Mouse (Mus musculus) lung, embryonic 16.5 days (tissue): Measurements from ENCODE around the gene Ltbr. TPM values are rescaled to one million over a fixed set of nuclear protein-coding genes. Genes with fewer than 3 reads are reported as not detected.
"Not testable (repeated sequence)": the region's sequence is repeated elsewhere in the genome, so short reads cannot be mapped to it uniquely, and the experiment has no call there.

ENCODE experiments used
- ATAC-seq: fragments of 200-750 bp; cut with Nextera tagmentation; 2 replicates; pipeline ENCODE4 v1.8.0; 2017; ENCODE audit warnings: low read depth, mild to moderate bottlenecking, moderate library complexity
- H3K27ac ChIP-seq: fragments of 300-500 bp; sonication (generic); 2 replicates; pipeline ENCODE4 v1.5.1; 2014; ENCODE audit warnings: mild to moderate bottlenecking, control low read depth, low read length
- H3K27me3 ChIP-seq: fragments of 300-500 bp; sonication (generic); 2 replicates; pipeline ENCODE4 v1.6.1; 2014; ENCODE audit warnings: low read depth, low read length, mixed read lengths; ENCODE audit not compliant: control insufficient read depth, insufficient read depth
- H3K36me3 ChIP-seq: fragments of 300-500 bp; sonication (generic); 2 replicates; pipeline ENCODE4 v1.6.1; 2014; ENCODE audit warnings: low read length; ENCODE audit not compliant: control insufficient read depth, insufficient read depth
- H3K4me1 ChIP-seq: fragments of 300-500 bp; sonication (generic); replicated peaks from 2 replicates; pipeline ENCODE4 v1.6.1; 2014; ENCODE audit warnings: low read length, mixed read lengths; ENCODE audit not compliant: control insufficient read depth, insufficient read depth
- H3K4me2 ChIP-seq: fragments of 300-500 bp; sonication (generic); 2 replicates; pipeline ENCODE4 v1.6.1; 2014; ENCODE audit warnings: low read depth, low read length, control low read depth
- H3K4me3 ChIP-seq: fragments of 300-500 bp; sonication (generic); 2 replicates; pipeline ENCODE4 v1.5.1; 2014; ENCODE audit warnings: mild to moderate bottlenecking, low read length, control low read depth
- H3K9ac ChIP-seq: fragments of 300-500 bp; sonication (generic); 2 replicates; pipeline ENCODE4 v1.6.1; 2014; ENCODE audit warnings: low read length, control low read depth
- H3K9me3 ChIP-seq: fragments of 300-500 bp; sonication (generic); 2 replicates; pipeline ENCODE4 v1.6.1; 2016; ENCODE audit warnings: low read length; ENCODE audit not compliant: control insufficient read depth
- WGBS: fragments of 180-500 bp; shearing (Covaris S2); extraction: QIAGEN DNeasy Blood & Tissue Kit; methylation state at CpG from one replicate; pipeline ENCODE4 v1.1.7; 2014; 5-methylcytosine and 5-hydroxymethylcytosine counted together
- polyA plus RNA-seq: library from polyadenylated mRNA; unstranded; fragments of >200 nt; fragmentation: Nextera tagmentation; extraction: Ambion mirVana; gene quantifications from 2 replicates; pipeline ENCODE4 v1.2.1, GENCODE M21; 2015

The Ltbr gene
- polyA plus RNA-seq, 1 experiment from 2014 or later: 91.1 TPM

DNA sequence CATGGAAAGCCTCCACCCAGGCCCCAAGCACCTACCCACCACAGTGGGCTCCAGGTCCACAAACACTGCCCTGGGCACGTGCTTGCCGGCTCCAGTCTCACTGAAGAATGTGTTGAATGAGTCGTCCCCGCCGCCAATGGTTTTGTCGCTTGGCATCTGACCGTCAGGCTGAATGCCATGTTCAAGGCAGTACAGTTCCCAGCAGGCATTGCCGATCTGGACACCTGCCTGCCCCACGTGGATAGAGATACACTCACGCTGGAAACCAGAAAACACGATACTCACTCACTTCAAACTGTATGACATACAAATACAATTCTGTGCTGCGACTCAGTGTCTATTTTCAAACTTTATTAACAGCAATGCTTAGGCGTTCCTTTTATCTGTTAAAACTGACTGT lies 31.0 kb downstream of the Ltbr start:
- H3K27me3 ChIP-seq, H3K36me3 ChIP-seq, H3K9me3 ChIP-seq, H3K4me2 ChIP-seq, H3K9ac ChIP-seq, H3K27ac ChIP-seq, ATAC-seq, H3K4me1 ChIP-seq, H3K4me3 ChIP-seq: not testable (repeated sequence)
- 88% methylated on average over 13 of the region's 13 CpGs for WGBS

DNA sequence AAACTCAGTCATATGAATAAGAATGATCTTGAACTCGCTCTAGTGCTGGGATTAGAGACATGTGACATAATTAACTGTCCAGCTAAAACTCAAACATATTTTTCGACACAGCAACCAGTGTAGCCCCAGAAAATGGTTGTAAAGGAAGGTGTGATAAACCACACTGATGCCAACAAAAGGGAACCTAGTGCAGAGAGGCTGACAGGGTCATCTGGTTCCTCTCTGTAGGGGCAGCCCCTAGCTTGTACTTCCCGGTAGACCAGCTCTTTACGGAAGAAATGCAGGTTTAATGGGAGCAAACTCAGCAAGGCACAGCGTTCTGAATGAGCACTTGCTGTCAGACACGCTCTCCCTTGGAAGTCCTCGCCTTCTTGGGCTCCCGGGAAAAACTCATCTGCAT lies 34.0 kb downstream of the Ltbr start:
- 59% methylated on average over 8 of the region's 8 CpGs for WGBS
- Histone ChIP-seq H3K9ac (no peak overlapping the region), H3K4me1 (no peaks in the 10 kb centered on the region), H3K27ac (no peak overlapping the region), H3K36me3 (no peaks in the 10 kb centered on the region), H3K4me3 (no peak overlapping the region), H3K9me3 (0 out of 2 replicates have a peak, but pooled peaks cover under 1% of the 10 kb centered on the region), H3K4me2 (no peak overlapping the region), H3K27me3 (no peaks in the 10 kb centered on the region)
- no peak for ATAC-seq

DNA sequence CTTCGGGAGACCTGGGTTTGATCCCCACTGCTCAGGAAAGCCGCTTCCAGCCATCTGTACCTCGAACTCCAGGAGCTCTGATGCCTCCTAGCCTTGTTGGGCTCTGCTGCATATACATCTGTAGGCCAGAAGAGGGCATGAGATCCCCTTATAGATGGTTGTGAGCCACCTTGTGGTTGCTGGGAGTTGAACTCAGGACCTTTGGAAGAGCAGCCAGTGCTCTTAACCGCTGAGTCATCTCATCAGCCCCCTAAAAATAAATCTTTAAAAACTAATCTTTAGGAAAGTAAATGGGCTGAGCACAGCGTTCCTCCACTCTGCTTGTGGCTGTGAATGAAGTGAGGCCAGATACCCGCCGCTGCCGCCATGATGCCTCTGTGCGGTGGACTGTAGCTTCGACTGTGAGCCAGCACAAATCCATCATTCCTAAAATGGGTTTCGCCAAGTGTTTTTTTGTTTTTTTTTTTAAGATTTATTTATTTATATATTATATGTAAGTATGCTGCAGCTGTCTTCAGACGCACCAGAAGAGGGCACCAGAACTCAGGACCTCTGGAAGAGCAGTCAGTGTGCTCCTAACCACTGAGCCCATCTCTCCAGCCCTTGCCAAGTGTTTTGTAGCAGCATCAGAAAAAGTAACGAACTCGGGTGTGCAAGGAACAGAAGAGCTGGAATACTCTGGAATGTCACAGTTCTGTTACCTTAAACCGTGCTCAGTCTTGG lies 38.7 kb downstream of the Ltbr start:
- 44% methylated on average over 15 of the region's 15 CpGs for WGBS
- Histone ChIP-seq H3K27me3 (no peaks in the 10 kb centered on the region), H3K4me2 (no peak overlapping the region), H3K27ac (no peak overlapping the region), H3K36me3 (no peaks in the 10 kb centered on the region), H3K4me1 (peaks cover 6% of the 10 kb centered on the region; the same call in 1 of the 2 replicates), H3K9me3 (no peaks in the 10 kb centered on the region), H3K4me3 (no peak overlapping the region), H3K9ac (no peak overlapping the region)
- no peak for ATAC-seq

DNA sequence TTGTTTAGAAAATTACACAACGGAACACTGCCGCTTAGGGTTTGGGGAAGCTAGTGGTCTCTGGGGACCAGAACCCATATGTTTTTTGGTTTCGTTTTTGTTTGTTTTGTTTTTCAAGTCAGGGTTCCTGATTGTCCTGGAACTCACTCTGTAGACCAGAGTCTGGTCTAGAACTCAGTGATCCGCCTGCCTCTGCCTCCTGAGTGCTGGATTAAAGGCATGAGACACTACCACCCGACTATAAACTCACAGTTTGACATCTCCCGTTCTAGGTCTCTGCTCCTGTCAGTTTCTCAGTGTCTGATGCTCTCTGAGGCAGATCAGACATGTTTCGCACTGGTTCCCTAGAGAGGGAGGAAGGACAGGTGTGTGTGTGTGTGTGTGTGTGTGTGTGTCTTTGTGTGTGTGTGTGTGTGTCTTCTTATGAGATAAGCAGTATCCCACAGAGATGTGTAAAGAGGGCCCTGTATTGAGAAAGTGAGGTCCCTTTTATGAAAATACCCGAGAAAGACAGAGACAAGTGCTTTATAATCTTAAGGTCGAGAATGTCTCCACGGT lies 41.4 kb downstream of the Ltbr start:
- H3K9ac ChIP-seq: no peak overlapping the region
- H3K36me3 ChIP-seq: no peaks in the 10 kb centered on the region
- no peak overlapping the region for H3K4me3 ChIP-seq
- no peaks in the 10 kb centered on the region for H3K9me3 ChIP-seq
- H3K27me3 ChIP-seq: no peaks in the 10 kb centered on the region
- 63% methylated on average over 10 of the region's 10 CpGs for WGBS
- H3K4me1 ChIP-seq: peaks cover 6% of the 10 kb centered on the region; the same call in 1 of the 2 replicates
- no peak overlapping the region for H3K27ac ChIP-seq
- no peak for ATAC-seq
- no peak overlapping the region for H3K4me2 ChIP-seq

DNA sequence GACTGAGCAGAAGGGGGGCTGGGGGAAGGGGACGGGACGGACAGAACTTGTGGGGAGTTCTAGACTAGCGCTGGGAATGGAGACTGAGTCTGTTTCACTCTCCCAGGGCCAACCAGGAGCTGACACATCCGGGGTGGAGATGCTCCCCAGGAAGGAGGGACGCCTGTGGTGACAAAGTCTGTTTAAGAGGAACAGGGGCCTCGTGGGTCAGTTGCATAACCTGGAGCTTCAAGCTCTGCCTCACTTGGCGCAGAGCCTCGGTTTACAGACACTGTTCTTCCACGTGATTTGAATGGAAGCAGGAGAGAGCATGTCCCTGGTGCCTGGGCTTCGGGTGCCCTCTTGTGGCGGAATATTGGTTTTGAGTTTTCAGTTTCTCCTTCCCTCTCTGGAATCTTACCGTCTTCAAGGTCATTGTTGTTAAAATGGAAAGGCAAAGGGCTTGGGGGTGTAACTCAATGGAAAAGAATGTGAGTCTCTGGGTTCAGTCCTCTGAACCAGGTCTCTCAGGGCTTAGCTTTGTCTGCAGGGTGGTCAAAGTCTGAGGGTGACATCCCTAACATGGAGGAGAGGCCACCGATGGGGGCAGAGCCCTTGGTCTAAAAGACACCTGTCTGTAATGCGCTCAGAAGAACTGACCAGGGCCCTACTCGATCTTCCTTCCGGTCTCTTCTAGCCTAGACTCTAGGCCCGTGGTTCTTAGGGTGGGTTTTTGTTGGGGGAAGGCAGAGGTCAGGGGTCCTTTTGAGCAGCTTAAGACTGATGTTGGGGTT lies 42.0 kb downstream of the Ltbr start:
- Histone ChIP-seq H3K4me3 (peak overlapping the region; percentile 32), H3K4me1 (peaks cover 6% of the 10 kb centered on the region; the same call in 1 of the 2 replicates), H3K36me3 (no peaks in the 10 kb centered on the region), H3K27ac (no peak overlapping the region; the same call in 1 of the 2 replicates), H3K9me3 (no peaks in the 10 kb centered on the region), H3K9ac (peak overlapping the region; percentile 55), H3K4me2 (peak overlapping the region; percentile 58), H3K27me3 (no peaks in the 10 kb centered on the region)
- peak; percentile 95 for ATAC-seq
- 14% methylated on average over 17 of the region's 17 CpGs for WGBS

DNA sequence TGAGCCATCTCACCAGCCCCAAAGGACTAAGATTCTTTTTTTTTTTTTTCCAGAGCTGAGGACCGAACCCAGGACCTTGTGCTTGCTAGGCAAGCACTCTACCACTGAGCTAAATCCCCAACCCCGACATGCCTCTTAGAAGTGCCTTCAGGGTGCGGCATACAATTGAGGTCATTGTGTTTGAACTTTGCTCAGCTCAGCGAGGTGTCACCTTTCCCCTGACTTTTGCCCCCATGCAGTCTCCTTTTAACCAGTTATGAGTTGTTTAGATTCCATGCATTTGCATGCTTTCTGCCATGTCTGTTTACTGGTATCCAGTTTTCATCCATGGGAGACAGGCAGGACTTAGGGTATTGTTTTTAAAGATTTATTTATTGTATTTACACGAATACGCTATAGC lies 44.9 kb downstream of the Ltbr start:
- H3K4me1 ChIP-seq: peaks cover 6% of the 10 kb centered on the region; the same call in 1 of the 2 replicates
- H3K27ac ChIP-seq: no peak overlapping the region
- no peak overlapping the region for H3K4me3 ChIP-seq
- H3K9ac ChIP-seq: no peak overlapping the region
- H3K9me3 ChIP-seq: no peaks in the 10 kb centered on the region
- no peaks in the 10 kb centered on the region for H3K36me3 ChIP-seq
- WGBS: 46% methylated on average over 6 of the region's 6 CpGs
- H3K27me3 ChIP-seq: no peaks in the 10 kb centered on the region
- no peak for ATAC-seq
- no peak overlapping the region for H3K4me2 ChIP-seq

DNA sequence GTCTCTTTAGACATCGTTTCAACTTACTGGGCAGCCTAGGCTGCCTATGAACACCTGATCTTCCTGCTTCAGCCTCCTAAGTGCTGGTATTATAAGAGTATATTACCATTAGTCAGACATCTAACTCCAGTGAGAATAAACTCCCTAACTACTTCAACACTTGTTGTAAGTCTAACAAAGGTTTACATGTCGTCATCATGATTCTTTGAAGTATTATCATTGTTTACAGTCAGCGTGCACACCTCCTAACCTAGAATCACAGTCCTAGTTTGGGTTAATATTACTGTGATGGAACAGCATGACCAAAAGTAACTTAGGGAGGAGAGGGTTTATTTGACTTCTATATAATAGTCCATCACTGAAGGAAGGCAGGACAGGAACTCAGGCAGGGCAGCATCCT lies 46.2 kb downstream of the Ltbr start:
- no peaks in the 10 kb centered on the region for H3K9me3 ChIP-seq
- H3K4me1 ChIP-seq: peaks cover 6% of the 10 kb centered on the region; the same call in 1 of the 2 replicates
- no peak overlapping the region for H3K4me2 ChIP-seq
- ATAC-seq: no peak
- no peak overlapping the region for H3K27ac ChIP-seq
- no peaks in the 10 kb centered on the region for H3K27me3 ChIP-seq
- 62% methylated on average over 3 of the region's 3 CpGs for WGBS
- no peak overlapping the region for H3K4me3 ChIP-seq
- H3K36me3 ChIP-seq: no peaks in the 10 kb centered on the region
- no peak overlapping the region for H3K9ac ChIP-seq

DNA sequence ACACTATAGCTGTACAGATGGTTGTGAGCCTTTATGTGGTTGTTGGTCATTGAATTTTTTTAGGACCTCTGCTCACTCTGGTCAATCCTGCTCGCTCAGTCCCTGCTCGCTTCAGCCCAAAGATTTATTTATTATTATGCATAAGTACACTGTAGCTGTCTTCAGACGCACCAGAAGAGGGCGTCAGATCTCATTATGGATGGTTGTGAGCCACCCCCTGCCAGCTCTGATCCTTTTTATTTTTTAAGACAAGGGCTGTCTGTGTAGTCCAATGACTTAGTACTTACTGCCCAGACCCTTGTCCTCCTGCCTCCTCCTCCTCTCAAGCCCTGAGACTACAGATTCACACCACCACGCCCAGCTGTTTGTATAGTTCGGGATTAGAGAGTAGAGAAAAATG lies 47.1 kb downstream of the Ltbr start:
- 57% methylated on average over 6 of the region's 6 CpGs for WGBS
- H3K4me3 ChIP-seq, H3K9me3 ChIP-seq, H3K36me3 ChIP-seq, H3K27me3 ChIP-seq, ATAC-seq, H3K4me2 ChIP-seq, H3K4me1 ChIP-seq, H3K9ac ChIP-seq, H3K27ac ChIP-seq: not testable (repeated sequence)

DNA sequence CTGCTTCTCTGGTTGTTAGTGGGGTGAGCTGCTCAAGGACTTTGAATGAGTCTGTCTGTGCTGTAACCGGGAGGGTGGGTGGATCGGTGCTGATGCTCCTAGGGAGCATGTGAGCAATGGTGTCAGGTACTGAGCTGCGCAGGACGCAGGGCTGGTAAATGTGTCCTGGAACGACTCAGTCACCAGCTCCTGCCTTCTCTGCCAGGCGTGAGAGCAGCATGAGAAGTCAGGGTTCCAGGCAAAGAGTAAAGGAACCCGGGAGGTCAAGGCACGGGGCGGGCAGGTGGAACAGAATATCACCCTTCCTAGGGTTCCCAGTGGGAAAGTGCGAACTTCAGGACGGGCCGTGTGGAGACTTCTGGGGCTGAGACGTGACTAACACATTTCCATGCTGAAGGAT lies 47.6 kb downstream of the Ltbr start:
- WGBS: 61% methylated on average over 13 of the region's 13 CpGs
- H3K27me3 ChIP-seq: no peaks in the 10 kb centered on the region
- no peak overlapping the region for H3K4me2 ChIP-seq
- no peak for ATAC-seq
- no peak overlapping the region for H3K9ac ChIP-seq
- no peak overlapping the region for H3K4me3 ChIP-seq
- H3K9me3 ChIP-seq: no peaks in the 10 kb centered on the region
- no peaks in the 10 kb centered on the region for H3K4me1 ChIP-seq
- no peaks in the 10 kb centered on the region for H3K36me3 ChIP-seq
- H3K27ac ChIP-seq: no peak overlapping the region
